Mouse (Mus musculus) cerebellum, adult 2 months (tissue): Measurements from ENCODE around the gene Grhpr.

Source experiments
- CTCF ChIP-seq: fragments of 200-500 bp; IDR thresholded peaks from 2 replicates; pipeline ENCODE4 v1.5.1; 2011; ENCODE audit warnings: low read depth, mild to moderate bottlenecking, control low read depth, low read length, moderate library complexity, borderline replicate concordance; ENCODE audit not compliant: insufficient read depth
- POLR2A ChIP-seq: fragments of 200-500 bp; IDR thresholded peaks from 2 replicates; pipeline ENCODE4 v1.6.1; 2011; ENCODE audit warnings: low read length, control low read depth, borderline replicate concordance; ENCODE audit not compliant: insufficient read depth

DNA sequence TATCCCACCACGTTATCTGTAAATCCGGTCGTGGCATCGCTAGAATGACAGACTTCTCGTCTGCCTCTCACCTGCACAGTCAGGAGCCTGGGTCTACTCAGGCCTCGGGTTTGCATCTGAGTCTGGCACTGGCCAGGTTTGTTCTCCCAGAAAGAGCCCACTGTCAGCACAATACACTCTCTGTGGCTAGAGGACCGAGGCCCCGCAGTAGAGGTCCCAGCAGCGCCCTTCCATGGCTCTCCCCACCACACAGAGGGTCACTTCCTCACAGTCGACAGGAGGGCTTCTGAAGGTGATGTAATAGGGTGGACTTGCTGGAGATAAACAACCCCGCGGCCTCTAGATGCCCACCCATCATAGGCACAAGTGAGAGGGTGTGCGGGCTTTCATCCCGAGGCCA is 7.3 kb upstream of the Grhpr start:
- TF ChIP-seq CTCF (no peak), POLR2A (no peak)
